9 mouse cellular contexts compared by ENCODE assay signal in the genomic region with DNA sequence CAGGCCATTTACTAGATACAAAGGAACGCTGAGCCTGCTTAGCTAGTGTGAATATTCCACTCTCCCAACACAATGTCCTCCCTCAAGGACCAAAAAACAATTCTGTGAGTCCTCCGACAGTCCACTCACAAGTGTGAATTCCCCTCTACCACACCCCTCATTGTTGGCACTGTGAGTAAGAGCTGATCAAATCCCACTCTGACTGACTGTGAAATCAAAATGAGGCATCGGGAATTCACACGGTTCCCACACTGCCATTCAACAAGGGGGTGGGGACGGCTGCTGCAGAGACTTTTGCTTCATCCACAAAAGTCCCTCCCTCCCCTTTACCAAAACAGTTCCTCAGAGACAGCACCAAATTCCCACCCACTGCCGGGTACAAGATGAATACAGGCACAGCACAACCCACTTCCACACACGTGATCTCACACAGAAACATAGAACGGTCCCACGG. TPM values are rescaled to one million over a fixed set of nuclear protein-coding genes. Genes with fewer than 3 reads are reported as not detected.
DNase-seq lines count a peak whose midpoint lies in the region; ATAC-seq and TF ChIP-seq lines count a peak whose summit lies in the region.
"Had no signal": no experiment of that assay in that cellular context is flagged by ENCODE, and none has a peak within 500 bp of the region (broad histone marks: within the 10 kb centered on the region; RNA-seq: fewer than 3 reads in every experiment).

No protein-coding gene starts in this region.

- no peaks in the 10 kb centered on the region for H3K9me3 ChIP-seq in heart, embryonic 11.5 days (replicated peaks; ENCODE audit: control insufficient read depth, low read length)
- no peaks in the 10 kb centered on the region for H3K9me3 ChIP-seq in E14TG2a.4 (ENCODE audit: low read length)
- no peaks in the 10 kb centered on the region for H3K9me3 ChIP-seq in forebrain, embryonic 11.5 days (ENCODE audit: control insufficient read depth, low read length)
- no peaks in the 10 kb centered on the region for H3K9me3 ChIP-seq in midbrain, embryonic 12.5 days

- no peak overlapping the region; the same call in 1 of the 2 replicates for H3K4me2 ChIP-seq in heart, embryonic 11.5 days
- no peak overlapping the region for H3K4me2 ChIP-seq in forebrain, embryonic 11.5 days (ENCODE audit: low read depth, low read length, severe bottlenecking)
- peak overlapping the region; percentile 25; the same call in 1 of the 2 replicates for H3K4me2 ChIP-seq in midbrain, embryonic 12.5 days (replicated peaks)

- H3K9ac ChIP-seq in heart, embryonic 11.5 days (ENCODE audit: low read depth, low read length) = peak overlapping the region; percentile 46; the same call in 1 of the 2 replicates
- peak overlapping the region; percentile 12; the same call in 1 of the 2 replicates for H3K9ac ChIP-seq in forebrain, embryonic 11.5 days (ENCODE audit: low read length)
- 0 out of 2 replicates have a peak overlapping the region, but pooled peaks have one; percentile 31 for H3K9ac ChIP-seq in midbrain, embryonic 12.5 days (replicated peaks)

- peaks cover 43% of the 10 kb centered on the region for H3K4me1 ChIP-seq in heart, embryonic 11.5 days (ENCODE audit: control insufficient read depth, insufficient read depth, low read length)
- H3K4me1 ChIP-seq in E14TG2a.4 (replicated peaks; ENCODE audit: low read depth, low read length) = peaks cover 89% of the 10 kb centered on the region
- peaks cover 5% of the 10 kb centered on the region; the same call in 1 of the 2 replicates for H3K4me1 ChIP-seq in forebrain, embryonic 11.5 days (replicated peaks; ENCODE audit: control insufficient read depth, insufficient read depth, low read length)
- H3K4me1 ChIP-seq in midbrain, embryonic 12.5 days = peaks cover 15% of the 10 kb centered on the region

- no peaks in the 10 kb centered on the region for H3K27me3 ChIP-seq in heart, embryonic 11.5 days (ENCODE audit: control insufficient read depth, insufficient read depth, low read length)
- no peaks in the 10 kb centered on the region for H3K27me3 ChIP-seq in E14TG2a.4 (ENCODE audit: insufficient read depth, low read length)
- no peaks in the 10 kb centered on the region for H3K27me3 ChIP-seq in forebrain, embryonic 11.5 days (ENCODE audit: control insufficient read depth, insufficient read depth, low read length)
- H3K27me3 ChIP-seq in midbrain, embryonic 12.5 days = no peaks in the 10 kb centered on the region

- TF ChIP-seq CTCF in E14TG2a.4 (conservative IDR thresholded peaks at IDR 0.05; ENCODE audit: low read length) = no peak

- no peaks in the 10 kb centered on the region for H3K36me3 ChIP-seq in heart, embryonic 11.5 days (ENCODE audit: control insufficient read depth, insufficient read depth, low read length)
- peaks cover 31% of the 10 kb centered on the region for H3K36me3 ChIP-seq in E14TG2a.4 (ENCODE audit: insufficient read depth, low read length)
- H3K36me3 ChIP-seq in forebrain, embryonic 11.5 days (ENCODE audit: control insufficient read depth, insufficient read depth, low read length) = no peaks in the 10 kb centered on the region
- H3K36me3 ChIP-seq in midbrain, embryonic 12.5 days = no peaks in the 10 kb centered on the region

- 58% methylated on average over 9 of the region's 9 CpGs for WGBS in heart, embryonic 11.5 days (ENCODE audit: insufficient replicate concordance)
- WGBS in forebrain, embryonic 11.5 days = 36% methylated on average over 9 of the region's 9 CpGs
- WGBS in midbrain, embryonic 12.5 days = 36% methylated on average over 9 of the region's 9 CpGs

- no peak for ATAC-seq in heart, embryonic 11.5 days (replicated peaks; ENCODE audit: insufficient number of reproducible peaks, low FRiP score, low TSS enrichment)
- no peak for ATAC-seq in forebrain, embryonic 11.5 days (replicated peaks; ENCODE audit: low FRiP score)
- ATAC-seq in midbrain, embryonic 12.5 days (ENCODE audit: low FRiP score, low read depth) = no peak
- ATAC-seq: lung, postnatal 0 days had no signal

- H3K4me3 ChIP-seq in heart, embryonic 11.5 days (ENCODE audit: low read depth, low read length) = no peak overlapping the region
- peak overlapping the region; percentile 94 for H3K4me3 ChIP-seq in E14TG2a.4 (replicated peaks; ENCODE audit: low read length)
- no peak overlapping the region for H3K4me3 ChIP-seq in forebrain, embryonic 11.5 days (ENCODE audit: low read depth, low read length)
- no peak overlapping the region for H3K4me3 ChIP-seq in midbrain, embryonic 12.5 days

- H3K27ac ChIP-seq in heart, embryonic 11.5 days (ENCODE audit: low read depth, low read length) = no peak overlapping the region
- no peak overlapping the region for H3K27ac ChIP-seq in forebrain, embryonic 11.5 days (ENCODE audit: low read depth, low read length)
- H3K27ac ChIP-seq in midbrain, embryonic 12.5 days (replicated peaks) = peak overlapping the region; percentile 42; the same call in 1 of the 2 replicates

- DNase-seq in heart, postnatal 4 days = no peak
- DNase-seq in forebrain, embryonic 11.5 days (ENCODE audit: low spot score) = no peak
- DNase-seq in testis, postnatal 14 days (ENCODE audit: low spot score) = no peak
- DNase-seq in lung, adult 18-20 months = no peak
- no peak for DNase-seq in retina, embryonic 14.5 days (ENCODE audit: low spot score)

RNA-seq across cellular contexts. Expression of a gene that starts 8.7 kb away (rescaled TPM):
- polyA plus RNA-seq in heart, embryonic 11.5 days (2014; fragmentation: Nextera tagmentation; extraction: Ambion mirVana) = 16.0 and 16.8 TPM in 2 replicates
- total RNA-seq in heart, postnatal 4 days (2021) = 10 to 100 TPM; 29.5 to 33.7 TPM
- polyA plus RNA-seq in forebrain, embryonic 11.5 days (2014; fragmentation: Nextera tagmentation; extraction: Ambion mirVana) = 9.4 and 10.3 TPM in 2 replicates
- 12.6 and 13.6 TPM in 2 replicates for polyA plus RNA-seq in midbrain, embryonic 12.5 days (2016; fragmentation: Nextera tagmentation; extraction: Ambion mirVana)

RNA-seq across cellular contexts. Expression of a gene that starts 51.8 kb away (rescaled TPM):
- 1,579 and 1,713 TPM in 2 replicates for polyA plus RNA-seq in heart, embryonic 11.5 days (2014; fragmentation: Nextera tagmentation; extraction: Ambion mirVana)
- 100 to 1,000 TPM; 153 to 177 TPM for total RNA-seq in heart, postnatal 4 days (2021)
- 52.8 and 61.6 TPM in 2 replicates for polyA plus RNA-seq in forebrain, embryonic 11.5 days (2014; fragmentation: Nextera tagmentation; extraction: Ambion mirVana)
- polyA plus RNA-seq in midbrain, embryonic 12.5 days (2016; fragmentation: Nextera tagmentation; extraction: Ambion mirVana) = 36.1 and 39.7 TPM in 2 replicates

Comparison
In these comparisons a context has a peak if more than half of its experiments do, and no peak if none do; other contexts are left out.
1. RNA of a gene that starts 51.8 kb away (polyA plus RNA-seq): 1,579 to 1,713 TPM in heart, embryonic 11.5 days; 52.8 to 61.6 TPM in forebrain, embryonic 11.5 days and 36.1 to 39.7 TPM in midbrain, embryonic 12.5 days; every median in the first group is over 10 times any median in the second.
2. Peak in every context shown above with its lines, with median percentiles within 50 percentile points of each other: H3K9ac ChIP-seq.